Mouse (Mus musculus): ENCODE data around the gene Cdkal1.
A peak's percentile ranks its signal among the peaks of the same experiment; 100 is the strongest.

Cdkal1 gene

GRCm38 (mm10) chr13:29156703-29157102 is 698.8 kb downstream of the Cdkal1 start:
- peak; percentile 21 for DNase-seq

DNA sequence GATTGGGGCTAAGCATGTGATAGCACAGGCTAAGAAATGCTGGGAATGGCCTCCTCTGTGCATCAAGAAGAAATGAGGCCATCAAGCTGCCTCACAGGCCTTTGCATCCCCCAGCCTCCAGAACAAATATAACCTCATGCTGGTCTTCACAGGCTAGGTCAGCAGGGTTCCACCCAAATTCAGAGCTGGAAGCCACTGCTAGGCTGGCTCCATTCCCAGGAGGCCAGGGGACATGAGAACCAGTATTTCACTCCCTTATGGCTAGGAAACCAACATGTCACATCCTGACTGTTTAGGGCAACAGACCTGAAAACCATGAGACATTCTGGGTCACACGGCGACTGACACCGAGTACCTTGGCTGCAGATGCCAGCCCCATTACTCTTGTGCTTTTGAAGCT is 700.2 kb downstream of the Cdkal1 start:
- DNase-seq, result no peak

DNA sequence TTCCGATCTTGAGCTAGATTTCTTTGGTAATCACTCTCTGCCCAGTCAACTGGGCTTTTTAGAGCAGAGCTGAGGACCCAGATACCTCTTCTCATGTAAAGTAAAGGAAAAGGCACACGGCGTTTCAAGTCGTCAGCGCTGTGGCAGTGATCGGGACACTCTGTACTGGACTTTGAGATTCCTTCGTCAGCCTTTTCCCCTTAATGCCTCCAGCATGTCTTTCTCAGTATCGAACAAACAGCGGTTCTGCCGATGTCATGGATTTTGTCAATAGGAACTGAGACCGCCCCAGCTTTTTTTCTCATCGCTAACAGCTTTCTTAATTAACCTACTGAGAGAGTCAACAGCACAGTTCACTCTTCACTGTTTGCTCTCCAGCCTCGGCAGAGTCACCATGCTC is 705.4 kb downstream of the Cdkal1 start:
- DNase-seq, result no peak

- no peak for DNase-seq
Observed at GRCm38 (mm10) chr13:29149404-29149803, 706.1 kb downstream of the Cdkal1 start.

- no peak for DNase-seq
Observed at GRCm38 (mm10) chr13:29148616-29149015, 706.9 kb downstream of the Cdkal1 start.

All from embryo, embryonic 11 days (tissue).